Mouse (Mus musculus): Measurements from ENCODE around the gene Slc4a10. TPM values are rescaled to one million over a fixed set of nuclear protein-coding genes. Genes with fewer than 3 reads are reported as not detected.
"Not testable (repeated sequence)": the region's sequence is repeated elsewhere in the genome, so short reads cannot be mapped to it uniquely, and the experiment has no call there.

The Slc4a10 gene
- not detected for total RNA-seq (2021)

- intact Hi-C loops (cut with DNase I): no loop called here
- no peak for DNase-seq
These were observed at the start of gene Slc4a10 for GRCm38 (mm10) chr2:62046421-62046845. Gene Slc4a10, plus strand, starts transcription at chr2:62046462.

- DNase-seq; intact Hi-C loops (cut with DNase I): not testable (repeated sequence)
These were observed 45.0 kb upstream of the Slc4a10 start for GRCm38 (mm10) chr2:62001251-62001650.

GRCm38 (mm10) chr2:62018209-62018608, 28.1 kb upstream of the Slc4a10 start:
- no peak for DNase-seq
- intact Hi-C loops (cut with DNase I): no loop called here

DNA sequence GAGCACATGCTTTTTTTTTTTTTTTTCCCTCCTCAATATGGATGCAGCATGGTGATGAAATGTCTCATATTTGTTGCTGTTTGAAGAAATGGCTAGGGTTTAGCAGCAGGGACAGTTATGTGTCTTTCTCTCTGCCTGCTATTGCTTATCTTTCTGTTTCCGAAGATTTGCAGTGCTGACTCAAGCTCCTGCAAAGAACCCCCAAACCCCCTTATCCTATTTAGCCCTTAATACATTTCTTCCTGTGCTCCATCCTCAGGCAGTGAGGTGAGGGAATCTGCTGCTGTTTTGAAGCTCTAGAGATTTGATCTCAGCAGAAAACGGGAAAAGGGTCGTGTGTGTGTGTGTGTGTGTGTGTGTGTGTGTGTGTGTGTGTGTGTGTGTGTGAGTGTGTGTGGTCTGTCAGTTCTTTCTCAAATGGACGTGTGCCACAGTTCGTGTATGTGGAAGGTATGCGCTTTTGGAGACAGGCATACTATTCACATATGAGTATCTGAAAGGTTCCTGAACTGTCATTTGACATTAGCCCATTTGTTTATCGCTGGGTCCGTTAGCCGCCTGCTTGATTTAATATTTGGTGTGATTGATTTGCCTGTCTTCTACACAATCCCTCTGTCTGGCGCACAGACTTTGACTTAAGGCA, 720 bp downstream of the Slc4a10 start:
- intact Hi-C loops (cut with DNase I): no loop called here
- no peak for DNase-seq

GRCm38 (mm10) chr2:62047504-62048005, 1.3 kb downstream of the Slc4a10 start:
- DNase-seq: no peak
- intact Hi-C loops (cut with DNase I): no loop called here

DNA sequence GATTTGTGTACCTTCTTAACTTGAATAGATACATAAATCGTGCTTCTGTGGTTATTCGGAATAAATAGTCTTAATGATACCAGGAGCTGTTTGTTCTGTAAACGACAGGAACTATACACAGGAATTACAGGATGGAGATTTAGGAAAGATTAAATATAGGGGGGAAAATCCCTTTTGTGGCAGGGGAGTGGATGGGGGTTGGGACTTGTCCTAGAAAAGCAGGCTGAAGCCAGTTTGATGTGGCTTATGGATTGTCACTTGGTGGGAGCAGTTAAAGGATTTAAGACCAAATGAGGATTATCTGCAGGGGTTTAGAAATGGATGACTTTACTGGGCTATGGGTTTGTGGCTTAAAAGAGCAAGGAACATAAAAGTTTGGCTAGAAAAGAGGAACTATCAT, 1.9 kb downstream of the Slc4a10 start:
- intact Hi-C loops (cut with DNase I): no loop called here

DNA sequence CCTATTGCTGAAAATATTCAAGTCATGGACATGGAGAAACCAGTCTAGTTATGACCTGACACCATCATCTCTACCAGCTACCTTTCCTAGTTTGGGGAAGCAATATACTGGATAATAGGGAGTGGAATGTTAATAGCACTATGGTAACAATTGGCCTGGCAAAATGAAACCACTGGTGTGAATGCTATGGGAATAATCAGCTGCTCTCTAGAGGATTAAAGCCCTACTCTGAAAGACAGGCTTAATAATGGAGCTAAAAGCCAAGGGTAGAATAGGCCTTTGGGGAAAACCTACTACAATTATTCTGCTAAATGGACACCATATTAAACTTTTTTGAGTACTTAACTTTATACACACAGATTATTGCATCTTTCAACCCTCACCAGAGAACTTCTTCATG, 30.2 kb downstream of the Slc4a10 start:
- intact Hi-C loops (cut with DNase I): no loop called here
- no peak for DNase-seq

More for the DNA sequence above, 1.9 kb downstream of the Slc4a10 start:
- no peak for DNase-seq

DNA sequence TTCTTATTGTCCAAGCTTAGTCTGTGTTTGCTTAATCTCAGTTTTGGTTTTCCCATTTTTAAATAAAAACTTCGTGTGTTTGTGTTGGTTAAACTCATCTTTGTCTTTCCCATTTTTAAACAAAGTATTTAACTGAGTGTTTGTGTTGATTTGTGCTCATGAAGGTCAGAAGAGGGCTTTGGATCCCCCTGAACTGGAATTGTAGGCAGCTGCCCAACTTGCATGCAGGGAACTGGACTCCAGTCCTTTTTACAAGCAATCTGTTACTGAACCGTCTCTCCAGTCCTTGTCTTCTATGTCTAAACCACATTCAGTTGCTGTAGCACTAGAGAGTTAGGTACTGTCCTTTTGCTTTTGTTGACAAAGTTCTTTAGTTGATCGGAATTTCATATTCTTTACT, 41.3 kb downstream of the Slc4a10 start:
- intact Hi-C loops (cut with DNase I): no loop called here
- no peak for DNase-seq

- DNase-seq: no peak
- intact Hi-C loops (cut with DNase I): no loop called here
These were observed 42.5 kb downstream of the Slc4a10 start for GRCm38 (mm10) chr2:62088715-62089114.

DNA sequence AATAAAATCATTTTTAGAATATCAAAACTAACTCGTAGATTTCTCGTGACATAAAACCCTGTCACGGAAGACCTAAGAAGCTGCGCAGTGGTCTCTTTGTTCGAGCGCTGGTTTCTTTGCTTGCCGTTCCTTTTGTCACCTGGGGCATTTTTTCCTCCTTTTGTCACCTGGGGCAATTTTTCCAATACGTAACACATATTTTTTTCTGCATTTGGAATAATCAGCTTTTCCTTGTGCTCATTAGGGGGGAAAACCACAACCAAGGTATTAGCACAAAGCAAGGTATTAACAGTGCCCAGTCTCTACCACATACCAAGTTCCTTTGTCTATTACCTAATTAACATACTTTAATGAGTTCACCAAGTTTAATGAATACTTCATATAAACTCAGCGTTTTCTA, 42.9 kb downstream of the Slc4a10 start:
- intact Hi-C loops (cut with DNase I): no loop called here
- DNase-seq: no peak

GRCm38 (mm10) chr2:62100526-62100925, 54.3 kb downstream of the Slc4a10 start:
- no peak for DNase-seq
- intact Hi-C loops (cut with DNase I): no loop called here

GRCm38 (mm10) chr2:62115346-62115745, 69.1 kb downstream of the Slc4a10 start:
- DNase-seq: no peak

GRCm38 (mm10) chr2:62129975-62130374, 83.7 kb downstream of the Slc4a10 start:
- intact Hi-C loops (cut with DNase I): no loop called here
- no peak for DNase-seq

More at GRCm38 (mm10) chr2:62115346-62115745, 69.1 kb downstream of the Slc4a10 start:
- intact Hi-C loops (cut with DNase I): no loop called here

GRCm38 (mm10) chr2:62134911-62135310, 88.6 kb downstream of the Slc4a10 start:
- intact Hi-C loops (cut with DNase I): no loop called here
- DNase-seq: no peak

DNA sequence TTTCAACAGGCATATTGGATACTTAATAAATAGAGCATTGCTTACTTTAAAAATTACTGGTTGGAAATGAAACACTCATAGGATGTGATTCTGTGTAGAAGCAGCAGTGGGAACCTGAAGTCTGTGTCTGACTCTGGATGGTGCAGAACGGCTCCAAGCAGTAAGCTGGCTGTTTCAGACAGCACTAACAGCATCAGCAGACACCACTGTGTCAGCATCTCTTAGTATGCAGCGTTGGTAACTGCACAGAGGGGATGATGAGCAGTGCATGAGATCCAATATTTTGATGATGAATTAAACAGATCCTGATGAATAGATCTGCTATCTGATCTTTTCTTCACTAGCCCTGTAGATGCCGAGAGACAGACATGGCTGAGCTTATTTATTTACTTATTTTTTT, 101.4 kb downstream of the Slc4a10 start:
- intact Hi-C loops (cut with DNase I): no loop called here
- DNase-seq: no peak

GRCm38 (mm10) chr2:62149421-62149820, 103.2 kb downstream of the Slc4a10 start:
- intact Hi-C loops (cut with DNase I): no loop called here
- DNase-seq: no peak

GRCm38 (mm10) chr2:62150830-62151229, 104.6 kb downstream of the Slc4a10 start:
- no peak for DNase-seq
- intact Hi-C loops (cut with DNase I): no loop called here

DNA sequence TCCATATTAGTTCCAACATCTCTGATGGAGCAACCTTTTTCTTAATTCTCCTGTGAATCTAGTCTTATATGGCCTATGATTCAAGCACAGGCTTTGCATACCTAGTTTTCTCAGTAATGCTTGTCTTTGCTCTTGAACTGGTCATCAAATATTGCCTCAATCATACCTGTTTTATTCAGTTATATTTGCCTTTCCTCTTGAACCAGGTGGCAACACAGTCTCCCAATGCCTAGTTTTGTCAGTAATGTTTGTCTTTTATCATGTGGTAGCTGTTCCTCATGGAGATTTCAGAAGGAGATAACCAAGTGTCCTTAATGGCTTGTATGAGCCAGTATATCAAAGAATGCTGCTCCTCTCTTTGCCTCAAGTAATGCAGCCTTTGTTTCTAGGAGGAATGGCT, 163.8 kb downstream of the Slc4a10 start:
- intact Hi-C loops (cut with DNase I): no loop called here
- no peak for DNase-seq

- DNase-seq: no peak
- intact Hi-C loops (cut with DNase I): no loop called here
These were observed 164.8 kb downstream of the Slc4a10 start for GRCm38 (mm10) chr2:62211106-62211505.

GRCm38 (mm10) chr2:62227563-62227962, 181.3 kb downstream of the Slc4a10 start:
- intact Hi-C loops (cut with DNase I): no loop called here
- no peak for DNase-seq

DNA sequence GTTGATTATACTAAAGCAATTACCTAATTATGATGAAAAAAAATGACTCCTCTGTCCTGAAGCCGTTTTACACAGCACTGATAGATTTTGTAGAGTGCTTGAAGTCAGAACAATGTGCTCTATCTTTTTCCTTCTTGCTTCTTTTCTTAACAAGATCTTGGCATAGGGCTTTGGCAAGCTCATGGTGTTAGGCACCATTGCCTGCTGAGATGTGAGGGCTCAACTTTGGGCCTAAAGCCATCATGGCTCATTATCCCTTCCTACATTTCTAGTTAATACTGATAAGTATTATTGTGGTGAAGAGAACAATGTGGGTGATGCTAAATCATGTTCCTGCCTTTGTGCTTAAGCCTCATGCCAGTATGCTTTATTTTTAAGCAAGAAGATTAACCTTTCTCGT, 185.0 kb downstream of the Slc4a10 start:
- no peak for DNase-seq
- intact Hi-C loops (cut with DNase I): no loop called here

DNA sequence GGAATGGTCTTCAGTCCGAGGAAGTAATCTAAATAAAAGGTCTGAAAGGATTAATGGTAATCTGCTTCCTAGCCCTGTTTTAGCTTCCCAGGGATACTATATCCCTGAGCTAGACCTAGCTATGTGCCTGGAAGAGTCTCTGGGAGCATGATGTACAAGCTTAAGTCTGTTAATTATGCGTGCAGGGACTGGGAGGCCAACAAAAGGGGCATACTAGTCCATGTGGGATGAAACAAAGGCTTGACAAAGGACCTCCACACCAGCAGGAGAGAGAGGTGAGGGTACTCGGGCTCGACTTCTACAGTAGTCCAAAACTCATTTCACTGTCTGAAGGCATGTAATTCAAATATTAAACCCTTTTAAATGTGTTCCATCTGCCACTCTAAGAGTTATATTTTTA, 197.9 kb downstream of the Slc4a10 start:
- intact Hi-C loops (cut with DNase I): no loop called here
- DNase-seq: no peak

DNA sequence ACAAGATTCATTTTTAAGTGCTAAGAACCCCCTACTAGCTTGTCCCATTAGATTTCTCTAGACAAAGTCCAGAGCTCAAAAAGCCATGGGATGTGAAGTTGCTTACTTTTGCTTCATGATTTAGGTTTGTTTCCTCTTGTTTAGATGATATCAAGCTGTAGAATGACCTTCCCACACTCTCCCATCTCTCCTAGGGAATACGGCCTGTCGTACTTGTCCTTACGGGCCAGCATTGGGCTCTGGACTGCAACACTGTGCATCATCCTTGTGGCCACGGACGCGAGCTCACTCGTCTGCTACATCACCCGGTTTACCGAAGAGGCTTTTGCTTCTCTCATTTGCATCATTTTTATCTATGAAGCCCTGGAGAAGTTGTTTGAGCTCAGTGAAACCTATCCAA, 222.2 kb downstream of the Slc4a10 start:
- no peak for DNase-seq
- intact Hi-C loops (cut with DNase I): no loop called here
